Comparison of ENCODE assay signal across 9 mouse cellular contexts in genomic region chr2:158641869-158642268, GRCm38 (mm10). TPM values are rescaled to one million over a fixed set of nuclear protein-coding genes. Genes with fewer than 3 reads are reported as not detected.
DNase-seq lines count a peak whose midpoint lies in the region; ATAC-seq lines count a peak whose summit lies in the region.
"Had no signal": no experiment of that assay in that cellular context is flagged by ENCODE, and none has a peak within 500 bp of the region (broad histone marks: within the 10 kb centered on the region; RNA-seq: fewer than 3 reads in every experiment).

No protein-coding gene starts in this region.

- no peaks in the 10 kb centered on the region for H3K4me1 ChIP-seq in heart, embryonic 11.5 days (ENCODE audit: control insufficient read depth, insufficient read depth, low read length)
- H3K4me1 ChIP-seq in embryonic facial prominence, embryonic 10.5 days, result no peaks in the 10 kb centered on the region
- H3K4me1 ChIP-seq in midbrain, embryonic 13.5 days (replicated peaks), result no peaks in the 10 kb centered on the region
- H3K4me1 ChIP-seq: limb, embryonic 12.5 days had no signal

- H3K27me3 ChIP-seq in heart, embryonic 11.5 days (ENCODE audit: control insufficient read depth, insufficient read depth, low read length), result no peaks in the 10 kb centered on the region
- H3K27me3 ChIP-seq in embryonic facial prominence, embryonic 10.5 days (replicated peaks; ENCODE audit: low read depth, poor library complexity, severe bottlenecking), result no peaks in the 10 kb centered on the region
- no peaks in the 10 kb centered on the region for H3K27me3 ChIP-seq in midbrain, embryonic 13.5 days
- H3K27me3 ChIP-seq: limb, embryonic 12.5 days had no signal

- no peak overlapping the region for H3K4me2 ChIP-seq in heart, embryonic 11.5 days
- H3K4me2 ChIP-seq in midbrain, embryonic 13.5 days (replicated peaks), result no peak overlapping the region
- H3K4me2 ChIP-seq: limb, embryonic 12.5 days had no signal

- DNase-seq in heart, adult 11 months, result peak; percentile 91
- peak; percentile 74 for DNase-seq in adipocyte (ENCODE audit: low spot score)
- DNase-seq in embryonic facial prominence, embryonic 10.5 days (ENCODE audit: low spot score), result peak; percentile 74
- peak; percentile 71 to 81 for DNase-seq in heart, postnatal 14 days
- DNase-seq in left cerebral cortex, adult 11 months (ENCODE audit: low spot score), result peak; percentile 61
- peak; percentile 52 to 73 for DNase-seq in spleen, postnatal 10 days (ENCODE audit: low spot score in 2 of 2)

- 14% methylated on average over 2 of the region's 2 CpGs for WGBS in heart, embryonic 11.5 days (ENCODE audit: insufficient replicate concordance)
- WGBS in embryonic facial prominence, embryonic 10.5 days, result 20% methylated on average over 2 of the region's 2 CpGs
- WGBS in midbrain, embryonic 13.5 days, result 6% methylated on average over 2 of the region's 2 CpGs

- ATAC-seq in heart, embryonic 11.5 days (replicated peaks; ENCODE audit: insufficient number of reproducible peaks, low FRiP score, low TSS enrichment), result no peak; the same call in 1 of the 2 replicates
- peak; percentile 61 for ATAC-seq in midbrain, embryonic 13.5 days

- H3K27ac ChIP-seq in heart, embryonic 11.5 days (ENCODE audit: low read depth, low read length), result no peak overlapping the region
- no peak overlapping the region for H3K27ac ChIP-seq in embryonic facial prominence, embryonic 10.5 days (replicated peaks)
- no peak overlapping the region for H3K27ac ChIP-seq in midbrain, embryonic 13.5 days
- H3K27ac ChIP-seq: limb, embryonic 12.5 days had no signal

- intact Hi-C loops in heart, postnatal 14 days (cut with DNase I), result loop anchor here (2.0 kb wide), 1 partner anchor 95 kb away; no protein-coding TSS in a partner anchor

- H3K36me3 ChIP-seq in heart, embryonic 11.5 days (ENCODE audit: control insufficient read depth, insufficient read depth, low read length), result peaks cover 12% of the 10 kb centered on the region
- peaks cover 44% of the 10 kb centered on the region for H3K36me3 ChIP-seq in embryonic facial prominence, embryonic 10.5 days (replicated peaks)
- peaks cover 44% of the 10 kb centered on the region for H3K36me3 ChIP-seq in midbrain, embryonic 13.5 days

- peaks cover 4% of the 10 kb centered on the region; the same call in 1 of the 2 replicates for H3K9me3 ChIP-seq in heart, embryonic 11.5 days (replicated peaks; ENCODE audit: control insufficient read depth, low read length)
- no peaks in the 10 kb centered on the region for H3K9me3 ChIP-seq in embryonic facial prominence, embryonic 10.5 days
- no peaks in the 10 kb centered on the region for H3K9me3 ChIP-seq in midbrain, embryonic 13.5 days

- no peak overlapping the region for H3K4me3 ChIP-seq in heart, embryonic 11.5 days (ENCODE audit: low read depth, low read length)
- no peak overlapping the region for H3K4me3 ChIP-seq in embryonic facial prominence, embryonic 10.5 days
- H3K4me3 ChIP-seq in midbrain, embryonic 13.5 days (replicated peaks), result no peak overlapping the region
- H3K4me3 ChIP-seq: limb, embryonic 12.5 days had no signal

- H3K9ac ChIP-seq in heart, embryonic 11.5 days (ENCODE audit: low read depth, low read length), result no peak overlapping the region
- H3K9ac ChIP-seq in midbrain, embryonic 13.5 days (replicated peaks), result no peak overlapping the region
- H3K9ac ChIP-seq: limb, embryonic 12.5 days had no signal

RNA-seq across cellular contexts. Expression of gene Actr5, which starts 17.2 kb away (rescaled TPM):
- 8.7 and 8.8 TPM in 2 replicates for polyA plus RNA-seq in heart, embryonic 11.5 days (2014; fragmentation: Nextera tagmentation; extraction: Ambion mirVana)
- 14.4 and 16.7 TPM in 2 replicates for polyA plus RNA-seq in embryonic facial prominence, embryonic 10.5 days (2016; fragmentation: Nextera tagmentation; extraction: Ambion mirVana)
- total RNA-seq in heart, postnatal 14 days (2021), result 1 to 10 TPM; 6.9 to 8.9 TPM
- polyA plus RNA-seq in midbrain, embryonic 13.5 days (2015; fragmentation: Nextera tagmentation; extraction: Ambion mirVana), result 10.9 and 14.6 TPM in 2 replicates

RNA-seq across cellular contexts. Expression of gene Ppp1r16b, which starts 23.3 kb away (rescaled TPM):
- polyA plus RNA-seq in heart, embryonic 11.5 days (2014; fragmentation: Nextera tagmentation; extraction: Ambion mirVana), result 4.5 TPM in 2 replicates
- 3.3 TPM in 2 replicates for polyA plus RNA-seq in embryonic facial prominence, embryonic 10.5 days (2016; fragmentation: Nextera tagmentation; extraction: Ambion mirVana)
- 10 to 100 TPM; 17.0 to 20.2 TPM for total RNA-seq in heart, postnatal 14 days (2021)
- polyA plus RNA-seq in midbrain, embryonic 13.5 days (2015; fragmentation: Nextera tagmentation; extraction: Ambion mirVana), result 8.4 and 8.7 TPM in 2 replicates

RNA-seq across cellular contexts. Expression of gene Slc32a1, which starts 31.3 kb away (rescaled TPM):
- polyA plus RNA-seq in heart, embryonic 11.5 days (2014; fragmentation: Nextera tagmentation; extraction: Ambion mirVana), result 0.07 and 0.10 TPM in 2 replicates
- polyA plus RNA-seq in embryonic facial prominence, embryonic 10.5 days (2016; fragmentation: Nextera tagmentation; extraction: Ambion mirVana), result 0.05 and 0.15 TPM in 2 replicates
- not detected for total RNA-seq in heart, postnatal 14 days (2021)
- polyA plus RNA-seq in midbrain, embryonic 13.5 days (2015; fragmentation: Nextera tagmentation; extraction: Ambion mirVana), result 6.5 and 8.3 TPM in 2 replicates
- polyA plus RNA-seq: limb, embryonic 12.5 days had no signal
